Mouse (Mus musculus): ENCODE measurements around the gene Epha5.

Epha5 gene

DNA sequence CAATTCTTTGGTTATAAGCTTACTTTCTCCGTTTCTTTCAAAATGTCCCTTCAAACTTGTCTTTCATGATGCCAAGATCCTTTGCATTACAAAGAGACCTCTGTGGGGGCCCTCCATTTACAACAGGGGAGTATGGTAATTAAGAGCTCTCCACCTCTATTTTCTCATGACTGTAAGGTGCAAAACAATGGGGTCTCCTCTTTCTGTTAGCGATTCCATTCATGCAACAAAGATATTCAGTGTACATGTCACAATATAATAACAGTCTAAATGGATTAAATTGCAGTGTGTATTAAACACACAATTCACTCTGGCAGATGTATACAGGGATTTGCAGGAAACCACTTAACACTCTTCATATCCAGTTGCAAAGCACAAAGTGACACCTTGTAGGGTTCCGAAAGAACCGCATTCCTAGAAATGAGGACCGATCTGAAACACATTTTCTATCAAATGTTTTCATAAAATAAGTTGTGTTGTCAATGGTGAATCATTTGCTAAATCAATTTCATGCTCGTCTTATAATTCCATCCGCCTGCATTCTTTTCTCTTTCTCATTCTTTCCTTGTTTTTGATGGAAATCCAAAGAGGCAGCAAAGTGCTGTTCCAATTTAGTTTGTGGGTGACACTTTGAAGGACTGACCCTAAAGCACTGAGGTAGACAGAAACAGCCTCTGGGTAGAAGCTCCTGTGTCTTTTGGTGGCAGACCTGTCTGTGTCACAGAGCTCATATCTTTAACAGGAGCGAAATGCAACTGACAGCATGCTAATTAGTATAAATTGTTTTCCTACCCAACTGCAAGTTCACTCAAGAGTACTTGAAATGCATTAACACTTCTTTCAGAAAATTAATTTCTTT, 118.1 kb downstream of the Epha5 start:
- DNase-seq, result no peak

DNA sequence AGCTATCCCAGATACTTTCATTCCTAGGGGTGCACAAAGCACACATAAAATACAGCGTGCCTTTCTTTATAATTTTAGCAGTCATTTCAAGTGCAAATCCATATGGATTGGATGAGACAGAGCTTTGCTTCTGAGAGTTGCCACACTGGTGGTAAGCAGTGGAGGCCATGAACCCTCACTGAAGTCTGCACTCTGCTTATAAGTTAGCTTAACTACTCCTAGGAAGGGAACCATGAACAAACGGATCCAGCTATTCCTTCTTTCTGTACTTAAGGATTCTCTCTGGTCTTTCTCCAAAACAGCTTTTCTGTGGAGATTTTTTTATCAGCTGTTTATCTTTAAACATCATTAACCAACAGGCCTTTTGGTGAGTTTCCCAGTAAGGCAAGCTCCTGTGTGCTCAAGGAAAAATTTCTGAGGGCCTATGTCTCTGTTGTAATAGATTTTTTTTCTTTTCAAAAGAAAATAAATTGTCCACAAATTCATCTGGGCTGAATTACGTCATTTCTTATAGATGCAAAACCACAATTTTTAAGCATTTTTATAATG, 127.7 kb downstream of the Epha5 start:
- DNase-seq, result no peak

DNA sequence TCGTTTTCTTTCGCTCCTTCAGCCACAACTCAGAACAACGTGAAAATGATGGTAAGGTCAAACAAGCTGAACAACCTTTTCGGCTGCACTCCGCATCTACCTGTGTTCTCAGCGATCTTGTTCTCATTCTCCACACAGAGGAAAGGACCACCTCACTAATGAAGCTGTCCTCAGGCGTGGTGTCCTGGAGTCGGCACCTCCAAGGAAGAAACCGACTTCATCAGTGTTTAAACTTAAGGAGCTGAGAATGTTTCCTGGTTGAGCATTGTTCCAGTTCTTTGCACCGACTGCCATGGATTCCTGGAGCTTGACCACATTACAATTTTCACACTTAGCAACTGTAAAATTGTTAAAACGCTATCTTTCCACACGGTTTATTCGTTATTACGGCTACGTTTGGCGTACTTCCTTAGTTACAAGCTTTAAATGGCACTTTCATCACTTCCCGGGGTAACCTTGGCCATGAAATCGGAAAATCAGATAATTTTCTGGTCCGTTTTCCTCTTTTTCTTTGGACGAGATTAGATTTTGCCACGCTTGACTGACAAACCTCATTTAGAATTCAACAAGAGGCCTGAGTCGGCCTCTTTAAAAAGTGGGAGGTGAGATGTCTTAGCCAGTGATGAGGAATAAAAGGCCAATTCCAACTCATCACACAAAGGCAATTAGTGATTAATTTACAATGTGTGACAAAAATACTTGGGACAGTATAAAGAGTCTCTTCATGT, 135.7 kb downstream of the Epha5 start:
- no peak for DNase-seq

DNA sequence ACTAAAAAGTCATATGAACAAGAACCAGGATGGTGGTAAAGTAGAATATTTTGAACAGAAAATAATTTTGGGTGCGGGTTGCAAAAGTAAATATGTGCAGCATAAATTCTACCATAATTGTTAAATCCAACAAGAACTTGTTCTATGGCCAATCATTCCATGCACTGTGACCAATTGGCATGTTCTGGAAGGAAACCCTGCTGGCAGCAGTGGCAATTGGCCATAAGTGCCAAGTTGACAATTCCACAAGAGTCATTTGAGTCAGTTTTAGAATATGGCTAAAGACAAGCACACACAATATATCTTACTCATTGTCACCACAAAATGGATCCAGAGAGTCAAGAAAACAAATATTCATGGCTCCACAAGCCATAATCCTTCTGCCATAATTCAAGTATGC, 140.2 kb downstream of the Epha5 start:
- no peak for DNase-seq

DNA sequence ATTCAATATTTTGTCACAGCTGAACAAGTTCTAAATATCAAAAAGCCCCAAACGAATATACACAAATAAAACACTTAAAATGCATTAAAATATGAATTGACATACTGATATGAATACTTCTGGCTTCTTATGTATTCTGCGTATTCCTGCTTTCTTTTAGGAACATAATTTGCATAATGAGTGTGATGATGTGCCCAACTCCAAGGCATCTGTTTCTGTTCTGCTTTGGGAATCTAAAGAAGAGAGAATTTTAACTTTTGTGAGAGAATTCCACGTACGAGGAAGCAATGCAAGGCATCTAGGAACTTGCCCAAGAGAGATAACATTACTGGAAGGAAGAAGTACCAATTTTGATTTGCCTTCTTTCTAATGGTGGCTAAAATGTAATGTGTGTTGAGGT, 151.8 kb downstream of the Epha5 start:
- no peak for DNase-seq

DNA sequence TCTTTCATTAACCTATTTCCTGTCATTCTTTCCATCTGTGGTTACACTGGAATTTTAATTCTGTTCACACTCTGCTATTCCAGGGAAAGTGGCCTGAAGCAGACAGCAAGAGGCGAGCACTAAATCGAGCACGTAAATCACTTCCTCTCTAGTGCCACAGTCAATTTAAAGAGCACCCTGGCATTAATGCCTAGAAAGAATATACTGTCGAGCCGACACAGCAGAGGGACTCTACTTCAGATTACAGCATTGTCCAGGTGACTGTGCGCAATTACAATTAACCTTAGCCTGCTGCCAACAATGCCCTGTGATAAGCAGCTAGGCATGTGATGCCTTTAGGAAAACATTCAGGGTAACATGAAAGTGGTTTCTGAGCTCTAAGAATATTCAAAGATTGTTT, 153.2 kb downstream of the Epha5 start:
- DNase-seq, result no peak

DNA sequence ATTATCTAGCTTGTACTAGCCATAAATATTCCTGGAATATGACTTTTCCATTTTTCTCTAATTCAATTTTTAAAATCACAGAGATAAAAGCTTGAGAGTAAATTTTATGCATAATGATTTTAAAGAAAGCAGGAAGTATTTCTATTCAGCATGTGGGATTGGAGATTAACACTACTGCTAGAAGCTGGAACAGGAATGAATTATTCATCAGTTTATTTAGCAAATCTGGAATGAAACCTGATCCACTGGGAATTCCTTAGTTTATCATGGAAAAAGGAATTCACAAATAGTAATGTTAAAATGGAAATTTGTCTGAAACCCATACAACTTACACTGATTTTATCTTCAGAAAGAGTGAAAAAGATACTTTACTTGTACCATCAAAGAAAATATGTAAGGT, 187.2 kb downstream of the Epha5 start:
- DNase-seq, result no peak

DNA sequence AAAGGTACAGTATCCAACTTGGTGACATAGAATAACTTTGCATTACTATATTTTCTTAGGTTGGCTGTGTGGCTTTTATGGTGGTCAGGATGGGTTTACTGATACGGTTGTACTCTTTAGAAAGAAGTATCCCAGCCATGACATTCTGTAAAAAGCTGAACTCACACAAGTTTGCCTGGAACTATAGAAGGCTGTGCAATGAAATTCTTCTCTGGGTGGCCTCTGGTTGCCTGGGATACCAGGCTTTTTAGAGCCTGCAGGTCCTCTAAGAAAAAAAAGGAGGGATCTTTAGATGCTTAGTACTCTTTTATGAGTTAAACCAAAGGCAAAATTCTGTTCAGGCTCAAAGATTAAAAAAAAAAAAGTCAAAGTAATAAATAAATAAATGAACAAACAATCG, 208.6 kb downstream of the Epha5 start:
- DNase-seq, result no peak

DNA sequence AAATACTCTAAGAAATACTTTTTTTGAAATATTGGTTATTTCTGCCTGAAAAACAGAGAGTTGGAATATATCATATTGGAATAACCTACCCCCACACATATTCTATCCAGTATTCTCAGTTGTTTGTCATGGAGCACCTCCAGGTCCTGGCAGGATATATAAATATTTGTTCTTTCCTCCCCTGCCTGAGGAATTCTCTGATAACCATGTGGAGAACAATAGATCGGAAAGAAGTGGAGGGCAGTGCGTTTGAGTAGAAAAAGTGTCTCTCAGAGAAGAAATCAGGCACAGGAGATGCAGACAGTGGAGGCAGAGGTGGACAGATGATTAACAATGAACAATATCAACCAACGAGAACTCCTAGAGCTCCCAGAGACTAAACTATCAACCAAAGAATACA, 223.8 kb downstream of the Epha5 start:
- no peak for DNase-seq

DNA sequence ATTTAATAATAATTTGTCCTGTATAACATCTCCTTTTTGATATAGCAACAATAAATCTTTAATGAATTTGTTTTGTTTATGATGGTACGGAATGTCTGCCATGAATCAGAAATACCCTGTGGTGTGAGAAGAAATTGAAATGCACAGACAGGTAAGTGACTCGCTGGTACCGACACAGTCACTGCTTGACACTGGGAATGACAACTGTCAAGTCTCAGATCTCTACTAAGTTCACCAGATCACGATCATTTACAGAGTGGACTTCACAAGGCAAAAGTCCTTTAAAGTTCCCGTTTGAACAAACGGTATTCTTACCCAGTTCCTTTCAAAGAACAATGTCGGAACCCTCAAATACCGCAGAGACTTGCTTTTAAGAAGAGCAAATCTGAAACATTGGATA, 233.0 kb downstream of the Epha5 start:
- no peak for DNase-seq

DNA sequence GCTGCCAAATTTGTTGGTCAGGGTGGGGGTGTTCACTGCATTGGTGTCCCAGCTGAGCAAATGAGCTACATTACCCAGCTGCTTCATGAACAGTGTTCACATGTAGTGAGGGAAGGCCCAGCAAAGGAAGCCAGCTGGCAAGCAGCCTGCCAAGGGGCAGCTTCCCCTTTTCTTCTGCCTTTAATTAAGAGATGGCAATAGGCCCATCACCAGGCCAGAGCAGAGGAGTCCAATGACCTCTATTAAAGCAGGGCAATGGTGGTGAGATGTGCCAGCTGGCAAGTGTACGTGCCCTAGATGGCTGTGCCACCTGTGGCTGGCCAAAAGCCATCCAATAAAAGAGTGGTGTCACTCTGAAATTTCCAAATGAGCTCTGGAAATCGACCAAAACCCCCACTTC, 264.1 kb downstream of the Epha5 start:
- DNase-seq, result peak in 1 of 2 experiments; percentile 2

DNA sequence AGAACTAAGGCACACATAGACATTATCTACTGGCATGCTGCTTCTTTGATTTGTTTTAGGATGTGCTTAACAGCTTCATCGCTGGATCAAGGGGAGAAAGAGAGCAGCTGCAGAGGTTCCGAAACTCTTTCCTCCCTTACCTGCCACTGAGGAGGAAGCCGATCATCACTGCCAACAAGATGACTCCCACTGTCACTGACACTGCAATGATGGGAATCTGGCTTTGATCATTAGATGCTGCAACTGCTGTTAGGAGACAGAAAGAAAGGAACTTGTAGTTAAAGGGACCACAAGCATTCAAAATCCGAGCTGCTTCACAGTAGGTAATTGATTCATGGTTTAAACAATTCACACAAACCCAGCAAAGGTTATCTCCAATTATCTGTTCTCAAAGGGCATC, 275.0 kb downstream of the Epha5 start:
- no peak for DNase-seq

DNA sequence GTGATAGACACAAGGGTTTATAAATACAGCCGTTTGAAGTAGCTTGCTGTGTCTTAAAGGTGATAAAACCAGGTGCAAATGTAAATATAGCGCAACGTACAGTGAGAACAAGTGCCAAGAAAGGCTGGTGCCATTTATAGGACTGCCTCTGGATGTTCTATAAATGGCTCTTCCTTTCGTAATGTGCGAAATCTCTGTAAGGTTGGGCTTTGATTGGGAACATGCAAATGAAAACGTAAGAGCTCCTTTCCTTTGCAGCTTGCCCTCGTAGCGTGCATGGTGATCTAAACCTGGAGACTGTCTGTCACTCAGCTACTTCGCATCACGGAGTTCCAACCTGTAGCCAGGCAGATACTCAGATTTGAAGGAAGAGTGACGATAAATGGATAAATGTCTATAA, 321.2 kb downstream of the Epha5 start:
- DNase-seq, result no peak

DNA sequence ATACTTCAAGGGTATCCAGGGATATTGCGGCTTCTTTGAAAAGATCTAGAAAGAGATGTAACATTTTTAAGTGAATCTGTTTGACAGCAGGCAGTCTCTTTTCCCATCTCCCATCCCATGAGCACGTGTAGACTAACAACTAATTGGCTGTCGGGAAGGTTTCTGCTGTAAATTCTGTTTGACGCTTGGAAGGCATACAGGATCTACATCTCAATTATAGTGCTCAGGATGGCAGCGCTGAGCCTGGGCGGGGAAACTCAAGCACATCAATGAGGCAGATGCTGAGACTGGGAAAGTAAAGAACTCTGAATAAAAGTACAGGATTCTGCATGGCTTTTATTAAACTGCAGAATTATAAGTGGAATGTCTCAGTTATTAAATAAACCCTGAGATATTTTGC, 335.9 kb downstream of the Epha5 start:
- no peak for DNase-seq

DNA sequence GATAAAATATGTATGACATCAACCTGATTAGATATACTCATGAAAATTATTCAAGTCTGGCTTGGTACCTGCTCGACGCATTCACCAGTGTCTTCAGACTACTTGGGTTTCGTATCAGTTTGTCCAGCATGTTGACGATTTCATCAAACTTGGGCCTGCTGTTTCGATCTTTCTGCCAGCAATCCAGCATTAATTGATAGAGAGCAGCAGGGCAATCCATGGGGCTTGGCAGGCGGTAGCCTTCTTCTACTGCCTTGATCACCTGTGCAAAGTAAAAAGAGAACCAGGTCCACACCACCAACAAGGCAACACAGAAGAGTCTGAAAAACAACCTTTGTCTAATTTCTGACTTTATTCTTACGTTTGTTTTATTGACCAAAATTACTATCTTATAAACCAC, 346.2 kb downstream of the Epha5 start:
- no peak for DNase-seq

DNA sequence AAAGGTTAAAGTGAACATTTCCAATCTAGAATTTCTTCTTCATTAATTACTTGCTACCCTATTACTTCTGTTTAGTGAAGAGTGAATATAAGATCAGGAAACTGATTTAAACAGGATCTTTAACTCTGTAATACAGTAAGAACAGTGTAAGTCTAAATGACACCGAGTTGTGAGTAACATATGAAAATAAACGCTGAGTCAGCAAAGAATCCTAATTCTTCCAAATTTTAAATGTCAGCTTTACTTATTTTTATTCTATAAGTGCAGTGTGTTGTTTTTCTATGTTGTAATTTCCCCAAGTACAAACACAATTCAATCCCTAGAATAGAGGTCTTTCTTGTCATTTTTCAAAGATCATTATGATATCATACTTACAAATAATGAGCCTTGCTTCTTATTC, 363.3 kb downstream of the Epha5 start:
- no peak for DNase-seq

DNA sequence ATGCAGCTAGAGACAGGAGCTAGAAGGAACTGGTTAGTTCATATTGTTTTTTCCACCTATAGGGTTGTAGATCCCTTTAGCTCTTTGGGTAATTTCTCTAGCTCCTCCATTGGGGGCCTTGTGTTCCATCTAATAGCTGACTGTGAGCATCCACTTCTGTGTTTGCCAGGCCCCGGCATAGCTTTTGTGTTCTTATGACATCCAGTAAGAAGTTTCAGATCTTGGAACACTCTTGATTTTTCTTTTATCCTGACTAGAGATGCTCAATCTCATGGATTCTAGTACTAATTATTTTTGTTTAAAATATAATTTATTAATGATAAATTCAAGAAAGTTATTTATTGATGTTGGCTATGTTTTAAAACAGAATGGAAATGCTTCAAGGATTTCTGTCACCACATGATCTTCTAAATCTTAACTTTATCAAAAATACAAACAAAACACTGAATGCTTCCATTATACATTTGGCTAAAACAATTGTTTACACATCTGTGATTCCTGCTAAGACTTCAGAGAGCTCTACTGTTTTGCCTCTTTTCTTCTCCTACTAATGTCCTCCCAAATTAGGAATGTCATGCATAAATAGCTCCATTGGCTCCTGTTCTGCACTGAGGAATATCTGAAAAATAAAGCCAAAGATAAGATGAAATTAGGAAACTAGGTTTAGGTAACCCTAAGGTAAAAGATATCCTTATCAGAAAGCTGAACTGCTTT, 379.8 kb downstream of the Epha5 start:
- no peak for DNase-seq

All from cerebellum, adult 18-20 months (tissue).